Mouse (Mus musculus): ENCODE measurements at regions not wholly inside any gene's neighbourhood (a gene's known extent, or its start where the extent isn't known, plus 50 kb on each side); places are given as distances from the start of the nearest gene placed in this dataset.

GRCm38 (mm10) chr16:37725745-37726144 lies 50.9 kb upstream of the Fstl1 start:
- 94% methylated on average over 4 of the region's 4 CpGs for WGBS
- H3K27me3 ChIP-seq (ENCODE audit: control insufficient read depth, insufficient read depth, low read length), result no peaks in the 10 kb centered on the region
- no peaks in the 10 kb centered on the region for H3K36me3 ChIP-seq (ENCODE audit: control insufficient read depth, insufficient read depth, low read length)
- DNase-seq (ENCODE audit: low spot score) (peak; percentile 0), ATAC-seq (ENCODE audit: insufficient number of reproducible peaks, low FRiP score, low TSS enrichment, low read depth) (no peak)
- no peak overlapping the region for H3K27ac ChIP-seq (replicated peaks; ENCODE audit: low read depth, low read length)
- no peak overlapping the region for H3K4me2 ChIP-seq (ENCODE audit: low read depth, severe bottlenecking)
- no peak overlapping the region for H3K4me3 ChIP-seq (ENCODE audit: low read depth, low read length)
- no peaks in the 10 kb centered on the region for H3K9me3 ChIP-seq (ENCODE audit: control insufficient read depth, low read length)
- H3K9ac ChIP-seq (ENCODE audit: low read length), result no peak overlapping the region
- no peaks in the 10 kb centered on the region for H3K4me1 ChIP-seq (ENCODE audit: control insufficient read depth, insufficient read depth, low read length)

GRCm38 (mm10) chr16:37715173-37715572 lies 60.9 kb upstream of the Ndufb4 start:
- no peaks in the 10 kb centered on the region for H3K27me3 ChIP-seq (ENCODE audit: control insufficient read depth, insufficient read depth, low read length)
- H3K4me1 ChIP-seq (ENCODE audit: control insufficient read depth, insufficient read depth, low read length), result no peaks in the 10 kb centered on the region
- no peaks in the 10 kb centered on the region for H3K9me3 ChIP-seq (ENCODE audit: control insufficient read depth, low read length)
- no peak for ATAC-seq (ENCODE audit: insufficient number of reproducible peaks, low FRiP score, low TSS enrichment, low read depth)
- H3K9ac ChIP-seq (ENCODE audit: low read length), result no peak overlapping the region
- H3K4me3 ChIP-seq (ENCODE audit: low read depth, low read length), result no peak overlapping the region
- WGBS, result 76% methylated on average over 7 of the region's 7 CpGs
- DNase-seq (ENCODE audit: low spot score), result no peak
- no peak overlapping the region for H3K4me2 ChIP-seq (ENCODE audit: low read depth, severe bottlenecking)
- no peaks in the 10 kb centered on the region for H3K36me3 ChIP-seq (ENCODE audit: control insufficient read depth, insufficient read depth, low read length)
- H3K27ac ChIP-seq (replicated peaks; ENCODE audit: low read depth, low read length), result no peak overlapping the region

DNA sequence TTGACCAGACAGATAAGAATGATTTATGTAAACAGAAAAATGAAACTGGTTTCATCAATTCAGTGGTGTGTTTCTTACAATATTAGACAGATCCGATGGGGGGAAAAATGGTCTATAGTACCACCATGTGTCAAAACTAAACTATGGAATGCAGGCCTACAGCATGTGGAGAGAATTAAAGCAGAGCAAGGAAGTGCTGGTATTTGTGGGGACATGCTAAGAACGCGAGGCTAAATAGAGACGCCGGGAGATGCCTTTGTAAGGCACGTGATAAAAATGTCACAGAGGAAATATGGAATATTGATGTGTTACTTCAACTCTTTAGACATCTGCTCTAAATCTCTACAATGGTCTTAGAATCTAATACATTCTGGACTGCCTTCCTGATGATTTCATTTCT lies 60.0 kb upstream of the Ndufb4 start:
- DNase-seq (ENCODE audit: low spot score) (no peak), ATAC-seq (ENCODE audit: insufficient number of reproducible peaks, low FRiP score, low TSS enrichment, low read depth) (no peak)
- H3K4me2 ChIP-seq (ENCODE audit: low read depth, severe bottlenecking), result no peak overlapping the region
- H3K9me3 ChIP-seq (ENCODE audit: control insufficient read depth, low read length), result no peaks in the 10 kb centered on the region
- WGBS, result 48% methylated on average over 6 of the region's 6 CpGs
- no peak overlapping the region for H3K27ac ChIP-seq (replicated peaks; ENCODE audit: low read depth, low read length)
- H3K4me1 ChIP-seq (ENCODE audit: control insufficient read depth, insufficient read depth, low read length), result no peaks in the 10 kb centered on the region
- no peak overlapping the region for H3K4me3 ChIP-seq (ENCODE audit: low read depth, low read length)
- H3K27me3 ChIP-seq (ENCODE audit: control insufficient read depth, insufficient read depth, low read length), result no peaks in the 10 kb centered on the region
- H3K36me3 ChIP-seq (ENCODE audit: control insufficient read depth, insufficient read depth, low read length), result no peaks in the 10 kb centered on the region
- no peak overlapping the region for H3K9ac ChIP-seq (ENCODE audit: low read length)

GRCm38 (mm10) chr16:37706242-37706923 lies 52.1 kb upstream of the Ndufb4 start:
- no peak overlapping the region for H3K27ac ChIP-seq (replicated peaks; ENCODE audit: low read depth, low read length)
- no peak overlapping the region for H3K4me2 ChIP-seq (ENCODE audit: low read depth, severe bottlenecking)
- no peak for ATAC-seq (ENCODE audit: insufficient number of reproducible peaks, low FRiP score, low TSS enrichment, low read depth)
- 75% methylated on average over 9 of the region's 9 CpGs for WGBS
- H3K9ac ChIP-seq (ENCODE audit: low read length), result no peak overlapping the region
- H3K27me3 ChIP-seq (ENCODE audit: control insufficient read depth, insufficient read depth, low read length), result no peaks in the 10 kb centered on the region
- peaks cover 2% of the 10 kb centered on the region; the same call in 1 of the 2 replicates for H3K4me1 ChIP-seq (ENCODE audit: control insufficient read depth, insufficient read depth, low read length)
- no peak for DNase-seq (ENCODE audit: low spot score)
- H3K4me3 ChIP-seq (ENCODE audit: low read depth, low read length), result no peak overlapping the region
- no peaks in the 10 kb centered on the region for H3K9me3 ChIP-seq (ENCODE audit: control insufficient read depth, low read length)
- no peaks in the 10 kb centered on the region for H3K36me3 ChIP-seq (ENCODE audit: control insufficient read depth, insufficient read depth, low read length)

DNA sequence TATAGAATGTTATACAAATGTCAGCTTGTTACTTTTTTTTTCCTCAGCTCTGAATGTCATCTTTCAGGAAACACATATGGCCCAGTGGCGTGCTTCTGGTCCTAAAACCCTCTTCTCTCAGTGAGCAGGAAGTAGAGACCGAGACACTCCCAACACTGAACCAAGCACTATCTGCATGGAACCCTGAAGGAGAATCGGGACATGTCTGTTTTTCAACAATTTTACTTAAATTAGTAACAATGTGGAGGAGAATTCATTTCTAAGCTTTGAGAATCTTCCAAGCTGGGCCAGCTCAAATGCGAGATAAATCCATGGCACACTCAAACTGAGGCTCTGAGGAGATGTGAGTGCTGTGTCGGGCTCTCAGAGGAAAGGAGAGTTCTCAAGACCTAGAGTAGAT lies 51.0 kb upstream of the Ndufb4 start:
- DNase-seq (ENCODE audit: low spot score), result no peak
- H3K36me3 ChIP-seq (ENCODE audit: control insufficient read depth, insufficient read depth, low read length), result no peaks in the 10 kb centered on the region
- no peak overlapping the region for H3K27ac ChIP-seq (replicated peaks; ENCODE audit: low read depth, low read length)
- H3K9ac ChIP-seq (ENCODE audit: low read length), result no peak overlapping the region
- peaks cover 2% of the 10 kb centered on the region; the same call in 1 of the 2 replicates for H3K4me1 ChIP-seq (ENCODE audit: control insufficient read depth, insufficient read depth, low read length)
- H3K9me3 ChIP-seq (ENCODE audit: control insufficient read depth, low read length), result no peaks in the 10 kb centered on the region
- H3K27me3 ChIP-seq (ENCODE audit: control insufficient read depth, insufficient read depth, low read length), result no peaks in the 10 kb centered on the region
- H3K4me3 ChIP-seq (ENCODE audit: low read depth, low read length), result no peak overlapping the region
- ATAC-seq (ENCODE audit: insufficient number of reproducible peaks, low FRiP score, low TSS enrichment, low read depth), result no peak
- WGBS, result 84% methylated on average over 5 of the region's 5 CpGs
- H3K4me2 ChIP-seq (ENCODE audit: low read depth, severe bottlenecking), result no peak overlapping the region

DNA sequence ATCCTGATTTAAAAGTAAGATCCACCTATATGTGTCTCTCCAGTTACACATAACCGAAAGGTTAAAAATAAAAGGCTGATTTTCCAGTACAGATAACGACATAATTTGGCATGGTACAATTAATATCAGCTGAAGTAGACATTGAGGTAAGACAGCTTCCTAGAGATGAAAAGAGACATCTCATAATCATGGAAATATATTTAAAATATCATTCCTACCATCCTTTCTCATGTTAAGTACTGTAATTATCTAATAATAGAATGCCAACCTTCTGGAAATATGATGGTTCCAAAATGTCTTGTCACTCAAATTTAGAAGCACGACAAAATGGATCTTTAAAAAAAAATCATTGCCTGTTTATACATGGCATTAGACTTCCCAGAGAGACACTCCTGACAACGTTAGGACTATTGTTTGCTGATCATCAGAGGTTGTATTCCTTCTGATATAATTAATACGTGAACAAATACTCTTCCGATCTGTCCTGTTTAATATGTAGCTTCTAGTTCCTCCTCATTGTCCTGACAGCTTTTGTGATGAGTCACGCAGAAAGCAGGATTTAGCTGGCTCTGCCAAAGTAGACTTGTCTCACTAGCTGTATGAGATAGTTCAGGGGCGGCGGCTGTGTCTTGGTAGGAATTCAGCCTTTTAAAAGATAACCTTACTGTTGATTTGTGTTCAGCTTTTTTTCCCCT lies 50.4 kb upstream of the Ndufb4 start:
- no peak overlapping the region for H3K4me3 ChIP-seq (ENCODE audit: low read depth, low read length)
- H3K4me2 ChIP-seq (ENCODE audit: low read depth, severe bottlenecking), result no peak overlapping the region
- WGBS, result 89% methylated on average over 9 of the region's 9 CpGs
- DNase-seq (ENCODE audit: low spot score) (no peak), ATAC-seq (ENCODE audit: insufficient number of reproducible peaks, low FRiP score, low TSS enrichment, low read depth) (no peak)
- H3K4me1 ChIP-seq (ENCODE audit: control insufficient read depth, insufficient read depth, low read length), result peaks cover 2% of the 10 kb centered on the region; the same call in 1 of the 2 replicates
- H3K27ac ChIP-seq (replicated peaks; ENCODE audit: low read depth, low read length), result no peak overlapping the region
- H3K9ac ChIP-seq (ENCODE audit: low read length), result no peak overlapping the region
- H3K9me3 ChIP-seq (ENCODE audit: control insufficient read depth, low read length), result no peaks in the 10 kb centered on the region
- H3K36me3 ChIP-seq (ENCODE audit: control insufficient read depth, insufficient read depth, low read length), result no peaks in the 10 kb centered on the region
- no peaks in the 10 kb centered on the region for H3K27me3 ChIP-seq (ENCODE audit: control insufficient read depth, insufficient read depth, low read length)
